ENCODE assay signal across 31 mouse cellular contexts in the genomic region with DNA sequence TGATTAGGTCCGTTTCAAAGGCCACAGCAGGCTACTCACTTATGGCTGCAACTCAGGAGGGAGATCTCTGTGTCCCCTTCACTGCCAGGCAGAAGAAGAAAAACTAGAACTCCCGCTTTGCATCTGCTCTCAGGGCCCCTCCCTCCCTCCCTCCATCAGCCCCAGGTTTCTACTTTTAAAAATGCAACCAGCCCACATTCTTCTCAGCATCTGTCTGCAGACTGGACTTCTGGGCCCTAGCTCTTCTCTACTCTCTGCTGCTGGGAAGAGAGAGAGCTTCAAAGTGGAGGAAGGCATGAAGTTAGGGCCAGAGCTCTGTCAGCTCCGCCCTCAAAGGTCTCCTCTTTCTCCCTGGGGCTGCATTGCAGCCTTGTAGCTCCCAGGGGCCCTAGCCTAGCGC. TPM values are rescaled to one million over a fixed set of nuclear protein-coding genes. Genes with fewer than 3 reads are reported as not detected.
A peak's percentile ranks its signal among the peaks of the same experiment; 100 is the strongest.
DNase-seq lines count a peak whose midpoint lies in the region; ATAC-seq lines count a peak whose summit lies in the region.
"Had no signal": no experiment of that assay in that cellular context is flagged by ENCODE, and none has a peak within 500 bp of the region (broad histone marks: within the 10 kb centered on the region; RNA-seq: fewer than 3 reads in every experiment).

No protein-coding gene starts in this region.

- no peak overlapping the region for H3K4me2 ChIP-seq in kidney, embryonic 15.5 days
- H3K4me2 ChIP-seq in kidney, embryonic 16.5 days (replicated peaks; ENCODE audit: low read depth, low read length) = no peak overlapping the region
- no peak overlapping the region for H3K4me2 ChIP-seq in embryonic facial prominence, embryonic 11.5 days (ENCODE audit: low read depth, low read length)
- no peak overlapping the region for H3K4me2 ChIP-seq in embryonic facial prominence, embryonic 15.5 days (replicated peaks)
- H3K4me2 ChIP-seq in limb, embryonic 15.5 days = no peak overlapping the region
- H3K4me2 ChIP-seq in forebrain, embryonic 16.5 days (ENCODE audit: low read length) = no peak overlapping the region
- no peak overlapping the region for H3K4me2 ChIP-seq in hindbrain, embryonic 16.5 days (ENCODE audit: low read length)
- H3K4me2 ChIP-seq: heart, embryonic 13.5 days; midbrain, embryonic 12.5 days; neural tube, embryonic 15.5 days had no signal

- no peaks in the 10 kb centered on the region for H3K36me3 ChIP-seq in kidney, embryonic 15.5 days
- H3K36me3 ChIP-seq in kidney, embryonic 16.5 days (ENCODE audit: insufficient read depth, low read length) = no peaks in the 10 kb centered on the region
- H3K36me3 ChIP-seq in embryonic facial prominence, embryonic 11.5 days (replicated peaks; ENCODE audit: control insufficient read depth, insufficient read depth, low read depth, low read length) = no peaks in the 10 kb centered on the region
- H3K36me3 ChIP-seq in embryonic facial prominence, embryonic 15.5 days = no peaks in the 10 kb centered on the region
- no peaks in the 10 kb centered on the region for H3K36me3 ChIP-seq in limb, embryonic 15.5 days
- H3K36me3 ChIP-seq in forebrain, embryonic 16.5 days (ENCODE audit: control insufficient read depth, insufficient read depth) = no peaks in the 10 kb centered on the region
- no peaks in the 10 kb centered on the region for H3K36me3 ChIP-seq in hindbrain, embryonic 16.5 days (ENCODE audit: control insufficient read depth, insufficient read depth, low read length)
- H3K36me3 ChIP-seq: G1E; heart, embryonic 13.5 days; midbrain, embryonic 12.5 days; neural tube, embryonic 15.5 days had no signal

- H3K9ac ChIP-seq in kidney, embryonic 15.5 days = no peak overlapping the region
- H3K9ac ChIP-seq in kidney, embryonic 16.5 days (replicated peaks; ENCODE audit: low read length) = no peak overlapping the region
- no peak overlapping the region for H3K9ac ChIP-seq in embryonic facial prominence, embryonic 11.5 days (replicated peaks; ENCODE audit: low read length)
- H3K9ac ChIP-seq in embryonic facial prominence, embryonic 15.5 days = no peak overlapping the region
- no peak overlapping the region for H3K9ac ChIP-seq in limb, embryonic 15.5 days
- H3K9ac ChIP-seq in forebrain, embryonic 16.5 days (replicated peaks; ENCODE audit: low read depth, low read length) = no peak overlapping the region
- H3K9ac ChIP-seq in hindbrain, embryonic 16.5 days (ENCODE audit: low read depth, low read length) = no peak overlapping the region
- H3K9ac ChIP-seq: heart, embryonic 13.5 days; liver, embryonic 14.5 days; midbrain, embryonic 12.5 days; neural tube, embryonic 15.5 days had no signal

- H3K9me3 ChIP-seq in kidney, embryonic 15.5 days (replicated peaks) = no peaks in the 10 kb centered on the region
- H3K9me3 ChIP-seq in kidney, embryonic 16.5 days (ENCODE audit: low read length) = no peaks in the 10 kb centered on the region
- no peaks in the 10 kb centered on the region for H3K9me3 ChIP-seq in embryonic facial prominence, embryonic 11.5 days (replicated peaks; ENCODE audit: control insufficient read depth, low read length)
- no peaks in the 10 kb centered on the region for H3K9me3 ChIP-seq in embryonic facial prominence, embryonic 15.5 days (replicated peaks)
- no peaks in the 10 kb centered on the region for H3K9me3 ChIP-seq in limb, embryonic 15.5 days
- no peaks in the 10 kb centered on the region for H3K9me3 ChIP-seq in forebrain, embryonic 16.5 days (ENCODE audit: control insufficient read depth, low read length)
- no peaks in the 10 kb centered on the region for H3K9me3 ChIP-seq in hindbrain, embryonic 16.5 days (ENCODE audit: control insufficient read depth, low read length)
- H3K9me3 ChIP-seq: heart, embryonic 13.5 days; midbrain, embryonic 12.5 days; neural tube, embryonic 15.5 days had no signal

- peak; percentile 29 for DNase-seq in embryonic facial prominence, embryonic 11.5 days (ENCODE audit: low spot score)
- DNase-seq: adrenal gland, postnatal 36 days; B cell, adult 2 months; cerebellum, adult 11-12 months; cerebellum, postnatal 14 days; gastrocnemius, postnatal 10 days; heart, adult 18-20 months; heart, postnatal 14 days; kidney, adult 2 months; kidney, postnatal 14 days; lung, postnatal 14 days; right cerebral cortex, postnatal 25 days; thymus, adult 18-20 months; thymus, postnatal 36 days had no signal

- 39% methylated on average over 4 of the region's 4 CpGs for WGBS in kidney, embryonic 15.5 days
- WGBS in kidney, embryonic 16.5 days = 43% methylated on average over 4 of the region's 4 CpGs
- 33% methylated on average over 4 of the region's 4 CpGs for WGBS in embryonic facial prominence, embryonic 11.5 days
- 36% methylated on average over 4 of the region's 4 CpGs for WGBS in embryonic facial prominence, embryonic 15.5 days
- 27% methylated on average over 4 of the region's 4 CpGs for WGBS in limb, embryonic 15.5 days
- 57% methylated on average over 4 of the region's 4 CpGs for WGBS in forebrain, embryonic 16.5 days
- WGBS in hindbrain, embryonic 16.5 days = 59% methylated on average over 4 of the region's 4 CpGs

- no peak for ATAC-seq in kidney, embryonic 15.5 days (replicated peaks; ENCODE audit: low FRiP score)
- ATAC-seq in kidney, embryonic 16.5 days (ENCODE audit: low FRiP score, low TSS enrichment) = no peak
- ATAC-seq in embryonic facial prominence, embryonic 11.5 days (replicated peaks; ENCODE audit: insufficient number of reproducible peaks, low FRiP score, low TSS enrichment, low read depth) = no peak
- no peak for ATAC-seq in embryonic facial prominence, embryonic 15.5 days (ENCODE audit: insufficient number of reproducible peaks, low FRiP score, low TSS enrichment, low read depth)
- ATAC-seq in limb, embryonic 15.5 days (ENCODE audit: insufficient number of reproducible peaks, low FRiP score, low TSS enrichment, low read depth) = no peak
- no peak for ATAC-seq in forebrain, embryonic 16.5 days
- no peak for ATAC-seq in hindbrain, embryonic 16.5 days
- ATAC-seq: Patski had no signal

- H3K27me3 ChIP-seq in kidney, embryonic 15.5 days = no peaks in the 10 kb centered on the region
- H3K27me3 ChIP-seq in kidney, embryonic 16.5 days (ENCODE audit: insufficient read depth, low read length) = no peaks in the 10 kb centered on the region
- no peaks in the 10 kb centered on the region for H3K27me3 ChIP-seq in embryonic facial prominence, embryonic 11.5 days (ENCODE audit: control insufficient read depth, insufficient read depth, low read length)
- H3K27me3 ChIP-seq in embryonic facial prominence, embryonic 15.5 days = no peaks in the 10 kb centered on the region
- no peaks in the 10 kb centered on the region for H3K27me3 ChIP-seq in limb, embryonic 15.5 days
- no peaks in the 10 kb centered on the region for H3K27me3 ChIP-seq in forebrain, embryonic 16.5 days (replicated peaks; ENCODE audit: control insufficient read depth, insufficient read depth, low read length)
- H3K27me3 ChIP-seq in hindbrain, embryonic 16.5 days (replicated peaks; ENCODE audit: control insufficient read depth, insufficient read depth, low read length) = no peaks in the 10 kb centered on the region
- H3K27me3 ChIP-seq: CH12.LX; heart, embryonic 13.5 days; midbrain, embryonic 12.5 days; neural tube, embryonic 15.5 days; Patski had no signal

- H3K4me3 ChIP-seq in kidney, embryonic 15.5 days (replicated peaks) = no peak overlapping the region
- H3K4me3 ChIP-seq in kidney, embryonic 16.5 days (ENCODE audit: low read length) = no peak overlapping the region
- H3K4me3 ChIP-seq in embryonic facial prominence, embryonic 11.5 days (ENCODE audit: low read depth, low read length) = no peak overlapping the region
- H3K4me3 ChIP-seq in embryonic facial prominence, embryonic 15.5 days (replicated peaks) = no peak overlapping the region
- no peak overlapping the region for H3K4me3 ChIP-seq in limb, embryonic 15.5 days
- H3K4me3 ChIP-seq in forebrain, embryonic 16.5 days (replicated peaks; ENCODE audit: low read length) = no peak overlapping the region
- H3K4me3 ChIP-seq in hindbrain, embryonic 16.5 days (ENCODE audit: low read length) = no peak overlapping the region
- H3K4me3 ChIP-seq: heart, embryonic 13.5 days; layer of hippocampus, adult 2 months; midbrain, embryonic 12.5 days; neural tube, embryonic 15.5 days had no signal

- 0 out of 2 replicates have a peak overlapping the region, but pooled peaks have one; percentile 22 for H3K27ac ChIP-seq in kidney, embryonic 15.5 days
- H3K27ac ChIP-seq in kidney, embryonic 16.5 days (ENCODE audit: low read length) = no peak overlapping the region
- H3K27ac ChIP-seq in embryonic facial prominence, embryonic 11.5 days (replicated peaks; ENCODE audit: low read depth, low read length) = no peak overlapping the region
- H3K27ac ChIP-seq in embryonic facial prominence, embryonic 15.5 days (replicated peaks) = peak overlapping the region; percentile 28; the same call in 1 of the 2 replicates
- peak overlapping the region; percentile 69 for H3K27ac ChIP-seq in limb, embryonic 15.5 days
- H3K27ac ChIP-seq in forebrain, embryonic 16.5 days (ENCODE audit: low read length) = no peak overlapping the region
- H3K27ac ChIP-seq in hindbrain, embryonic 16.5 days (ENCODE audit: low read depth, low read length) = no peak overlapping the region
- H3K27ac ChIP-seq: heart, embryonic 13.5 days; layer of hippocampus, adult 2 months; liver, embryonic 14.5 days; midbrain, embryonic 12.5 days; neural tube, embryonic 15.5 days had no signal

- peaks cover 46% of the 10 kb centered on the region for H3K4me1 ChIP-seq in kidney, embryonic 15.5 days
- H3K4me1 ChIP-seq in kidney, embryonic 16.5 days (ENCODE audit: insufficient read depth, low read length) = peaks cover 42% of the 10 kb centered on the region
- H3K4me1 ChIP-seq in embryonic facial prominence, embryonic 11.5 days (ENCODE audit: control insufficient read depth, insufficient read depth, low read length) = no peaks in the 10 kb centered on the region
- H3K4me1 ChIP-seq in embryonic facial prominence, embryonic 15.5 days = peaks cover 32% of the 10 kb centered on the region
- H3K4me1 ChIP-seq in limb, embryonic 15.5 days = peaks cover 43% of the 10 kb centered on the region
- H3K4me1 ChIP-seq in forebrain, embryonic 16.5 days (replicated peaks; ENCODE audit: control insufficient read depth, insufficient read depth, low read length) = peaks cover 13% of the 10 kb centered on the region
- H3K4me1 ChIP-seq in hindbrain, embryonic 16.5 days (ENCODE audit: control insufficient read depth, insufficient read depth, low read depth, low read length) = peaks cover 12% of the 10 kb centered on the region

RNA-seq across cellular contexts. Expression of a gene that starts 2.0 kb away (rescaled TPM):
- 54.3 and 60.3 TPM in 2 replicates for polyA plus RNA-seq in kidney, embryonic 15.5 days (2015; fragmentation: Nextera tagmentation; extraction: Ambion mirVana)
- 56.3 and 67.2 TPM in 2 replicates for polyA plus RNA-seq in kidney, embryonic 16.5 days (2015; fragmentation: Nextera tagmentation; extraction: Ambion mirVana)
- 6.6 and 7.3 TPM in 2 replicates for polyA plus RNA-seq in embryonic facial prominence, embryonic 11.5 days (2014; fragmentation: Nextera tagmentation; extraction: Ambion mirVana)
- polyA plus RNA-seq in embryonic facial prominence, embryonic 15.5 days (2015; fragmentation: Nextera tagmentation; extraction: Ambion mirVana) = 172 and 177 TPM in 2 replicates
- 244 and 369 TPM in 2 replicates for polyA plus RNA-seq in limb, embryonic 15.5 days (2015; fragmentation: Nextera tagmentation; extraction: Ambion mirVana)
- 4.7 and 9.2 TPM in 2 replicates for polyA plus RNA-seq in forebrain, embryonic 16.5 days (2015; fragmentation: Nextera tagmentation; extraction: Ambion mirVana)
- polyA plus RNA-seq in hindbrain, embryonic 16.5 days (2015; fragmentation: Nextera tagmentation; extraction: Ambion mirVana) = 9.9 and 13.0 TPM in 2 replicates
- polyA plus RNA-seq: G1E had no signal

RNA-seq across cellular contexts. Expression of a gene that starts 50.1 kb away (rescaled TPM):
- polyA plus RNA-seq in kidney, embryonic 15.5 days (2015; fragmentation: Nextera tagmentation; extraction: Ambion mirVana) = 0.16 and 0.17 TPM in 2 replicates
- 0.29 TPM in 1 of 2 replicates, not detected in the other for polyA plus RNA-seq in kidney, embryonic 16.5 days (2015; fragmentation: Nextera tagmentation; extraction: Ambion mirVana)
- not detected in 2 replicates for polyA plus RNA-seq in embryonic facial prominence, embryonic 11.5 days (2014; fragmentation: Nextera tagmentation; extraction: Ambion mirVana)
- 0.91 and 1.5 TPM in 2 replicates for polyA plus RNA-seq in embryonic facial prominence, embryonic 15.5 days (2015; fragmentation: Nextera tagmentation; extraction: Ambion mirVana)
- 2.6 and 3.4 TPM in 2 replicates for polyA plus RNA-seq in limb, embryonic 15.5 days (2015; fragmentation: Nextera tagmentation; extraction: Ambion mirVana)
- polyA plus RNA-seq in forebrain, embryonic 16.5 days (2015; fragmentation: Nextera tagmentation; extraction: Ambion mirVana) = not detected in 2 replicates
- polyA plus RNA-seq in hindbrain, embryonic 16.5 days (2015; fragmentation: Nextera tagmentation; extraction: Ambion mirVana) = not detected in 2 replicates
- polyA plus RNA-seq: forebrain, embryonic 11.5 days; G1E; heart, embryonic 13.5 days; kidney, adult 2 months; liver, embryonic 14.5 days; midbrain, embryonic 12.5 days; neural tube, embryonic 15.5 days; Patski; spleen, adult 2 months; stomach, embryonic 14.5 days had no signal

Comparison
In these comparisons a context has a peak if more than half of its experiments do, and no peak if none do; other contexts are left out.
1. H3K27ac ChIP-seq: peak in kidney, embryonic 15.5 days (single experiment), embryonic facial prominence, embryonic 15.5 days (single experiment) and limb, embryonic 15.5 days (single experiment); none in kidney, embryonic 16.5 days (single experiment), embryonic facial prominence, embryonic 11.5 days (single experiment), forebrain, embryonic 16.5 days (single experiment) and hindbrain, embryonic 16.5 days (single experiment).